Mouse (Mus musculus): ENCODE measurements around the gene Spata17. TPM values are rescaled to one million over a fixed set of nuclear protein-coding genes. Genes with fewer than 3 reads are reported as not detected.
"Not testable (repeated sequence)": the region's sequence is repeated elsewhere in the genome, so short reads cannot be mapped to it uniquely, and the experiment has no call there.

Gene Spata17
- polyA plus RNA-seq, 1 experiment, result not detected

DNA sequence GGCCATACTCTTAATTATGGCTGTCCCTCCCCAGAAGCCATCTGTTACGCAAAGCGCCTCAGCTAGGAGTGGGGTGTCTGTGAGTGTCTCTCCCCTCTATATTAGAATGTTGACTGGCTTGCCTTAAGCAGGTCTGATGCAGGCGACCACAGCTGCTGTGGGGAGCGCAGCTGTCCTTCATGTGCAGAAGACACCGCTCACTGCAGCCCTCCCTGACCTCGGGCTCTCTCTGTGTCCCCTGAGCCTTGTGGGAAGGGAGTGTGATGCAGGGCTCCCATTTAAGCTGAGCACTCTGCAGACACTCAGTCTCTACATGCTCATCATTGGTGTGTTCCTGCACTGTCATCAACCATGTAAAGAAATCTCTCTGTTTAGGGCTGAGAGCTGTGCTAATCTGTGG is 79.4 kb downstream of the Spata17 start:
- no peaks in the 10 kb centered on the region for H3K36me3 ChIP-seq (replicated peaks; ENCODE audit: low read length)
- TF ChIP-seq GATA1 (IDR thresholded peaks at IDR 0.05; ENCODE audit: borderline replicate concordance, low read length) (no peak), FLI1 (IDR thresholded peaks at IDR 0.05; ENCODE audit: low read length) (no peak)
- peaks cover 2% of the 10 kb centered on the region for H3K27me3 ChIP-seq (replicated peaks)
- H3K9me3 ChIP-seq, result no peaks in the 10 kb centered on the region
- no peaks in the 10 kb centered on the region for H3K4me1 ChIP-seq
- H3K4me3 ChIP-seq (replicated peaks), result no peak overlapping the region

DNA sequence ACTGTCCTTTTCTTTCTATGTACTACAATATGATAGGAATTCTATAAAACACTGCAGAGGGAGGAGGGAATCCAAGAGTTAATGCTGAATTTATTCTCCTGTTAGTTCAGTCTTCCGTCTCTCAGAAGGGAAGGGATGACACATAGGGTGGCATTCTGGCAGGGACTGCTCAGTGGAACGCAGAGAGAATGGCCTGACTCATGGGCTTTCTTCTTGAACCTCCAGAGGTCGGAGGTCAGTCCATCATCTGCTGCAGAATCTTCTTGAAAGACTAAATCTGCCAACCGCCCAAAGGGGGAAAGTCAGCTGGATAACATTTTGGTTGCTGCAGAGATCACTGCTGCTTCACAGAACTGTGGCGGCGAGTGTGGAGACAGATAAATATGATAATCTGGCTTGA is 81.4 kb downstream of the Spata17 start:
- no peaks in the 10 kb centered on the region for H3K4me1 ChIP-seq
- no peak overlapping the region for H3K4me3 ChIP-seq (replicated peaks)
- TF ChIP-seq GATA1 (IDR thresholded peaks at IDR 0.05; ENCODE audit: borderline replicate concordance, low read length), result no peak
- TF ChIP-seq FLI1 (IDR thresholded peaks at IDR 0.05; ENCODE audit: low read length), result no peak
- H3K27me3 ChIP-seq (replicated peaks), result peaks cover 2% of the 10 kb centered on the region
- H3K36me3 ChIP-seq (replicated peaks; ENCODE audit: low read length), result no peaks in the 10 kb centered on the region
- no peaks in the 10 kb centered on the region for H3K9me3 ChIP-seq

DNA sequence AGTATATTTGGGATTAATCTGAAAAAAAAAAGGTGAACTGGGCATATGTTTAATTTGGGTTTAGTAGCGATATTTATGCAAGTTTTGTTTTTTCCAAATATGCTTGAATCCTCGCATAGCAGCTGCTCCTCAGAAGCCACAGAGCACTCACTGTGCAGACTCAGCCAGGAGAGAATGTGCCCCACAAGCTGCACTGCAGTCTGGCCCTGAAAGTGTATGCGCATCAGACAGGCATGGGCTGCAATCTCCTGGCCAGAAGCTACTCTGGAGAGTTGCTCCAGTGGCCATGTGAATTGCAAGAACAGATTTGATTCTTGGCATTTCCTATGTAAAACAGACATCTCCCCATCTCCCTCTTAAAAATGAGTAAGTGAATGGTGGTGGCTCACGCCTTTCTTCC is 82.9 kb downstream of the Spata17 start:
- Histone ChIP-seq H3K4me1 (no peaks in the 10 kb centered on the region), H3K4me3 (replicated peaks) (no peak overlapping the region), H3K9me3 (no peaks in the 10 kb centered on the region), H3K36me3 (replicated peaks; ENCODE audit: low read length) (no peaks in the 10 kb centered on the region), H3K27me3 (replicated peaks) (peaks cover 2% of the 10 kb centered on the region)
- TF ChIP-seq FLI1 (IDR thresholded peaks at IDR 0.05; ENCODE audit: low read length) (no peak), GATA1 (IDR thresholded peaks at IDR 0.05; ENCODE audit: borderline replicate concordance, low read length) (no peak)

DNA sequence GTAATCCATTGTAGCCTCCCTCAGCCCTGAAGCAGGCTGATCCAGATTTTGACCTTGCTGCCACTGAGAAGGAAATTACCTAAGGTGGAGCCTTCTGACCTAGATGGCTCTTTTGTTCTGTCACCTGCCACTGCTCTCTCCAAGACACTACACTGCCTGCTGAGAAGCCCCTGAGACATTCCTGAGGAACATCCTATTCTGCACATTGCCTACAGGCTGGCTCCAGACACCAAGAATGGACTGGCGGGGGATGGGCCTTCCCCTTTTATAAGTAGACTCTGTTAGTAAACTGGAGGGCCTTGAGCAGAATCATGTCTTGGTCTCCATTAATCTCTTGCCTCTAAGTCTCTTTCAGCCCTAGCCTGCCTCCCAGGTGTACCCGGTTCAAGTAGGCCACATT is 87.7 kb downstream of the Spata17 start:
- not testable (repeated sequence) for H3K36me3 ChIP-seq (replicated peaks; ENCODE audit: low read length); H3K27me3 ChIP-seq (replicated peaks); H3K4me1 ChIP-seq; H3K4me3 ChIP-seq (replicated peaks)
- H3K9me3 ChIP-seq, result peaks cover 20% of the 10 kb centered on the region

DNA sequence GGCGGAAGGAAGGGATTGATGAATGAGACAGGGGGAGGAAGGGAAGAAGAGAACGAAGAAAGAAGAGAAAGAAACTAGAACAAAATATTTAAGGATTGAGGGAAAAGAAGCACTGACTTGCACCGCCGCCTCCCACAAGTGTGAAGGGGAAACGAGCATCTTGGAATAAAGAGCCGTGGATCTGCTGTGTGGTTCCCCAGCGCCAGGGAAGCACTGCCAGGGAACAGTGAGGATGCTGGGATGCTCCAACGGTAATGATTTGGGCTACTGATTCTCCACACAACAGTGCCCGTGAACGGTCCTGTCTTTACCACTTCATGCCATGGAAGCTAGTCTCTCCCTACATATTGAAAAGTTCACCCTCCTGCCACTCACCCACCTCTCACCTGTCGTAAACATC is 89.5 kb downstream of the Spata17 start:
- H3K4me3 ChIP-seq (replicated peaks), result no peak overlapping the region
- no peaks in the 10 kb centered on the region for H3K36me3 ChIP-seq (replicated peaks; ENCODE audit: low read length)
- H3K4me1 ChIP-seq, result no peaks in the 10 kb centered on the region
- no peaks in the 10 kb centered on the region for H3K27me3 ChIP-seq (replicated peaks)
- TF ChIP-seq GATA1 (IDR thresholded peaks at IDR 0.05; ENCODE audit: borderline replicate concordance, low read length), result no peak
- H3K9me3 ChIP-seq, result peaks cover 20% of the 10 kb centered on the region

DNA sequence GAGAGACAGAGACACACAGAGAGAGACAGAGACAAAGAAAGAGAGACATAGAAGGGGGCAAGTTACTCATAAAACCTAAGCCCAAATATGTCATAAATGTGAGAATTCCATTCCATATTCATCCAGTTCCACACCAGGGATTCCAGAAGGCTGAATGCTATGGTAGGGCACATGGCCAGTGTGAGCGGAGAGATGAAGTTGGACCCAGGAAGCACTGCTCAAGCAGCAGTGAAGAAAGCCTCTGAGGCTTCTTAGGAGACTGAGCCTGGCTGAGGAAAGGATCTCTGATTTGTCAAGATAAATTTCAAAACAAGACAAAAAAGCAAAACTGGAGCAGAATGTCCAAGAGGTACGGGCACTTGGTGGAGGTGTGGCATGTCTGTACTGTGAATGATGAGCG is 90.3 kb downstream of the Spata17 start:
- H3K4me1 ChIP-seq, result no peaks in the 10 kb centered on the region
- TF ChIP-seq FLI1 (IDR thresholded peaks at IDR 0.05; ENCODE audit: low read length) (no peak), GATA1 (IDR thresholded peaks at IDR 0.05; ENCODE audit: borderline replicate concordance, low read length) (no peak)
- H3K9me3 ChIP-seq, result peaks cover 24% of the 10 kb centered on the region
- H3K27me3 ChIP-seq (replicated peaks), result no peaks in the 10 kb centered on the region
- no peak overlapping the region for H3K4me3 ChIP-seq (replicated peaks)
- H3K36me3 ChIP-seq (replicated peaks; ENCODE audit: low read length), result no peaks in the 10 kb centered on the region

DNA sequence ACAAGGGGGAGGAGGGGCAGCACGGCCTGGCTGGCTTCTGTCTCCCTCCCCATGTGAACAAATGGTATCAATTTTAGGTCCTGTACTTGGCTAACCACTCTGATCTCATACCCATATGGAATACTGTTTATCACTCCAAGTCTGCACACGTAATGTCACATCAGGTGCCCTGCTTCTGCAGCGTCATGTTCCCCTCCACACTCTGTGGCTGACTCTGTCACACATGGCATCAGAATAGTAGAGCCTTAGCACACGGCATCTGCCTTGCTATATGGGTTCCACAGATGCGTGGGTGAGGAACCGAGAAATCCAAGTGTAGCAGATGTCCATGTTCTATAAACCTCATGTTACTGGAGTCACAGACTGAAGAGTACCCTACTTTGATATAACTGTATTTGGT is 96.0 kb downstream of the Spata17 start:
- Histone ChIP-seq H3K36me3 (replicated peaks; ENCODE audit: low read length) (no peaks in the 10 kb centered on the region), H3K27me3 (replicated peaks) (no peaks in the 10 kb centered on the region), H3K4me1 (no peaks in the 10 kb centered on the region), H3K4me3 (replicated peaks) (peak overlapping the region; percentile 48), H3K9me3 (peaks cover 34% of the 10 kb centered on the region)
- TF ChIP-seq FLI1 (IDR thresholded peaks at IDR 0.05; ENCODE audit: low read length) (no peak), GATA1 (IDR thresholded peaks at IDR 0.05; ENCODE audit: borderline replicate concordance, low read length) (no peak)

DNA sequence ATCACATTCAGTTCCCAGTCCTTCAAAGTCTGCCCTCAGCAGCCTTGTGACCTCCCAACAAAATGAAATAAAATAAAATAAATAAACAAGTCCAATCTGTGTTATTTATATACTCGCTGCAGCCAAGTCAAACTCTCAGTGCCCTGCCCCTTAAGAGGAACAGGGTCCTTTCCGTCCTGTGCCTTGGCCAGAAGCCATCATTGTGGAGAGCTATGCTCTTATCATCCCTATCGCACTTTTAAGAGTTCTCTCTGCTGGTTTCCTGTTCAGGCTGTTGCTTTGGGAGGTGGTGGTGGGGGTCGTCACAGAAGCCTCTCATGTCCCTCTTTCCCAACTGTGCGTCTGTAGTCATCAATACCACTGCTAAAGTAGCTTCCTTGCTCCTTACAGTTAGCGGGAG is 97.2 kb downstream of the Spata17 start:
- Histone ChIP-seq H3K27me3 (replicated peaks) (no peaks in the 10 kb centered on the region), H3K4me1 (no peaks in the 10 kb centered on the region), H3K4me3 (replicated peaks) (no peak overlapping the region), H3K36me3 (replicated peaks; ENCODE audit: low read length) (no peaks in the 10 kb centered on the region), H3K9me3 (peaks cover 40% of the 10 kb centered on the region)
- TF ChIP-seq FLI1 (IDR thresholded peaks at IDR 0.05; ENCODE audit: low read length), result no peak
- TF ChIP-seq GATA1 (IDR thresholded peaks at IDR 0.05; ENCODE audit: borderline replicate concordance, low read length), result no peak

DNA sequence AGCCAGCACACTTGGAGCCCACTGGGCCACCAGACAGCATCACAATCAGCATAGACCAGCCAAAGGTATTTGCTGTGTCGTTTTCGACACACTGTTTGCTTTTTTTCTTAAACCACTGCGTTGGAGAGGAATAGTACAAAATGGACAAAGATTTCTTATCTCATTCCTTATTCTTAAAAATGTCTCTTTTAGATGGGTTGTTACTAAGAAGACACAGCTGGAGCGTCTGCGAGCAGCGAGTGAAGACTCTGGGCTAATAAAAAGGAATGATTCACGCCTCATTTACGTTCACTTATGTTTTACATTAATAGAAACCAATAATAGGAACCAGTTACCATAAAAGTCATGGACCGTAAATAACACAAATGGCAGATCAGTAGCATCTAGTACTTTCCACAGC is 101.5 kb downstream of the Spata17 start:
- no peak for TF ChIP-seq GATA1 (IDR thresholded peaks at IDR 0.05; ENCODE audit: borderline replicate concordance, low read length)
- TF ChIP-seq FLI1 (IDR thresholded peaks at IDR 0.05; ENCODE audit: low read length), result no peak
- no peak overlapping the region for H3K4me3 ChIP-seq (replicated peaks)
- H3K36me3 ChIP-seq (replicated peaks; ENCODE audit: low read length), result no peaks in the 10 kb centered on the region
- no peaks in the 10 kb centered on the region for H3K4me1 ChIP-seq
- H3K27me3 ChIP-seq (replicated peaks), result no peaks in the 10 kb centered on the region
- H3K9me3 ChIP-seq, result peaks cover 36% of the 10 kb centered on the region

DNA sequence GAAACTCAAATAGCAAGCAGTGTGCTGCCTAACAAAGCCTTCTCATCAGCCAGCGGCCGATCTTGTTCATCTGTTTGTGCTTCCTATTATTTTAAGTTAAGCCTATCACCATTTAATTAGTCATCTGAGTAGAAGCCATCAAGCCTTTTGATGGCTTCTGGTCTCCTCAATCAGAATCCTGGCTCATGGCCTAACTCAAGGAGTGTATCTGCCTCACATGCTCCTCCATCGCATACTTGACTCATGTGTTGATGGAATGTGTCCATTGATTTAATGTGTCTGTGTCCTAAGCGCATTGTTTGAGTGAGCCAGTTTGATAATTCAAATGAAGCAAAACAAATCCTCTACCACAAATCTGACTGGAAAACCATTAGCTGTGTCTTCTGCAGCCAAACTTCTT is 113.1 kb downstream of the Spata17 start:
- no peak for TF ChIP-seq FLI1 (IDR thresholded peaks at IDR 0.05; ENCODE audit: low read length)
- no peak for TF ChIP-seq GATA1 (IDR thresholded peaks at IDR 0.05; ENCODE audit: borderline replicate concordance, low read length)
- H3K36me3 ChIP-seq (replicated peaks; ENCODE audit: low read length), result no peaks in the 10 kb centered on the region
- H3K27me3 ChIP-seq (replicated peaks), result no peaks in the 10 kb centered on the region
- H3K4me1 ChIP-seq, result no peaks in the 10 kb centered on the region
- no peak overlapping the region for H3K4me3 ChIP-seq (replicated peaks)
- H3K9me3 ChIP-seq, result peaks cover 17% of the 10 kb centered on the region

DNA sequence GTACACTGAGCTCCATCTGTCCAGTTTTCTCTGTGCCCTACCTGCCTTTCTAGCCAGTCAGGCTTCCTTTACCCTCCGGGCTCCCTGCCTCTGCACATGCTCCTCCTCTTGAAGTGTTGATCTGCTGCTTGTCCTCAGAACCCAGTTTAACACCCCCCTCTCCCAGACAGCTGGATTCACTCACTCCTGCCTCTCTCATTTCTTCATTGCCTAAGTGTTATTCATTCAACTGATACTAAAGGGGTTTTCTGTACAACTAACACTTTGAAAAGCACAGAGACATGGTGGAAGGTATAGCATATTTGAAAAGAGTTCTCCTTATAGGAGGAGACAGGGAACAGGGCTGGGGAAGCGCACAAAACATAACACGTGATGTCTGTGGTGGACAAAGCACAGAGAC is 114.1 kb downstream of the Spata17 start:
- H3K36me3 ChIP-seq (replicated peaks; ENCODE audit: low read length), result no peaks in the 10 kb centered on the region
- peaks cover 22% of the 10 kb centered on the region for H3K9me3 ChIP-seq
- no peaks in the 10 kb centered on the region for H3K27me3 ChIP-seq (replicated peaks)
- H3K4me3 ChIP-seq (replicated peaks), result no peak overlapping the region
- no peaks in the 10 kb centered on the region for H3K4me1 ChIP-seq
- TF ChIP-seq GATA1 (IDR thresholded peaks at IDR 0.05; ENCODE audit: borderline replicate concordance, low read length) (no peak), FLI1 (IDR thresholded peaks at IDR 0.05; ENCODE audit: low read length) (no peak)

All from megakaryocyte, embryonic 14.5 days (primary cell).